Mouse (Mus musculus): ENCODE results near the gene Osbpl2.

Gene Osbpl2

DNA sequence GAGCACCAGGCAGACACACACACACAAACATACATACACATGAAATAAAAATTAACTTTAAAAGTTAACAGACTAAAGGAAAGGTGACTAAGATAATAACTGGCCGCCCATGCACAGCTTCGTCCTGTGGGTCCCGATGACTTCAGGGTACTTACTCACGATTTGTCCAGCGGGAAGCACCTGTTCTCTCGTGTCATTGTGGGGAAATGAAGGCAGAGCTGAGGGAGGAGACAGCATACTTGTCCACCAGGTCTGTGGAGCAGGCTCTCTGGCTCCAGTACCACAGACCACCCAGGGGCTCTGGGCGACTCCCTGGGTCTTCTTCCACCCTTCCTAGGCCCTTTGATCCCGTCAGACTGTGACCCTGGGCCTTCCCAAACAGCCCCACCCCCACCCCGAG is 82.2 kb downstream of the Osbpl2 start:
- no peak for DNase-seq (ENCODE audit: low spot score in 2 of 2)

DNA sequence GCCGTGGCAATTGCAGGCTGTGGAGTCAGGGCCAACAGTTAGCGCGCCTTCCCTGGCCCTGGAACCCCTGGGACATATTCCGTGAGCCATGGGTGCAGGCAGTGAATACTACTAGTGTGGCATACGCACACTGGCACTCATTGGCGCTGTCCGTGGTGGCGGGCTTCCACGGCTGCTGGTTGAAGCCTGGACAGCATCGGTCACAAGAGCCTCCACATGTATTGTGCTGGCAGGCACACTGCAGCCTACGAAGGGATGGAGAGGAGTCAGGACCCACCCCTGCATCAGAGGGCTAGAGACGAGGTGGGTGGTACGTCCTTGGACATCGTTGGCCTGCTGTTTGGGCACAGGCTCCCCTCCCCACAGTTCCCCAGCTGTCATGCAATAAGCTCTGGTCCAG is 83.2 kb downstream of the Osbpl2 start:
- no peak for DNase-seq (ENCODE audit: low spot score in 2 of 2)

DNA sequence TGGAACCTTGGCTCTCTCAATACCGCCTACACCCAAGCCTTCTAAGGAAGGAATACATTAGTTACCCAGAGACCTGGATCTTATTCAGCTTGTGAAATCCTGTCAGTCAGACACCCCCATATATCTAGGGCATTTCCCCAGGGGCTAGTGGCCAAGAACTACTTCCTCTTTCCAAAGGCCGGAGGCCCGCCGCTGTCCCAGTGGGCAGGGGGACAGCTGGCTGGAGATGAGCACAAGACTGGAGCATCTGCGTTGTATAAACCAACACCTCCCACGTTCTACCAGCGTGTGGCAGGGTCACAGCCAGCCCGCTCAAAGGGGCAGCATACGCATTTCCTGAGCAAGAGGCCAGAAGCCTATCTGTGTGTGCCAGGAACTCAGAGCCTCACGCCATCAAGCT is 83.7 kb downstream of the Osbpl2 start:
- DNase-seq (ENCODE audit: low spot score in 2 of 2), result no peak

DNA sequence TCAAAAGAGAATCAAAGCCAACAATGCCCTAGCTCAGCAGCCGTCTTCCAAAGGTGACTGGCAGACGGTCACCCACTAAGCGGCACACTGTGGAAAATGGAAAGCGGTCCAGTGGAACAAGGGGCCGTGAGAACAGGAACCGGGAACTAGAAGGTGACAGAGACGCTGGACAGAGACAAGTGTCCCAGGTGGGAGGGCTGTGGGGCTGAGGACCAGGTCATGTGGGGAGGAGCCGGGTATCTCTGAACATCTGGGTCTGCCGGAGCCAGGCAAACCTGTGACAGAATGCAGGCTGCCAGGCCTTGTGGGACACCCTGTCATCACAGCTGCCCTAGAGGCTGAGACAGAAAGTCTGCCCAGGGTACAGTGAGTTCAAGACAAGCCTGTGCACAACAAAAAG is 85.4 kb downstream of the Osbpl2 start:
- DNase-seq (ENCODE audit: low spot score in 2 of 2), result no peak

DNA sequence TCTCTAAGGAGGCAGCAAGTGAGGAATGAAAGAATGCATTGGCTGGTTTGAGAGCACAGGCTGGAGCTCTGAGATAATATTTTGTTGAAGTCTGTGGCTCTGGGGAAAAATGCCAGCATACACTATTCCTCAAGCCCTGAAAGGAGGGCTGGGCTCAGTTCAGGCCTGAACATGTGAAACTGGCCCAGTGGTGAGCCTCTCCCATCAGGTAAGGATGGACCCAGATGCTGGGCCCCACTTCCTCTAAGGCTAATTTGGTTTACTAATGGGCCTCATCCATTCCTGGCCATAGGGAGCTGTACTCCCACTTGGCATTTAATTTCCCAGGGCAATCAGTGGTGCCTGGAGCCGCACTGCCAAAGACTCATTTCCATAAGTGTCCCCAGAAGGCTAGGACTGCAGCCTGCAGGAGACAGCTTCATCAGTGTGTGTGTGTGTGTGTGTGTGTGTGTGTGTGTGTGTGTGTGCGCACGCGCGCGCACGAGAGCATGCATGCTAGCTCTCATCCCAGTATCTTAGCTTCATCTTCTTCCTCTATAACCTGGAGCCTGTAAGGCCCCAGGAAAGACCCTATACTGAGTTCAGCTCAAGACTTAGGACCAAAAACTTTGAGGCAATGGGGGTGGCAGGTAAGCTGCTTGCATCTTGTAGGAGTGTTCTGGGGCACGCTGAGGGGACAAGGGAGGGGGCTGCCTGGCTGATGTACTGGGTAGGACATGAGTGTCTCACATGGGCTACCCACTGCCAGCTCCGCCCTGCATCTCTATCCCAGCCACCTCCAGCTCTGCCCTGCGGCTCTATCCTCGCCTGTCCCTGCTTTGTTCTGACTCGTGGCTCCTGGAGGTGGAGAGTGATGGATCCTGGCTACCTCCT is 86.2 kb downstream of the Osbpl2 start:
- no peak for DNase-seq (ENCODE audit: low spot score in 2 of 2)

DNA sequence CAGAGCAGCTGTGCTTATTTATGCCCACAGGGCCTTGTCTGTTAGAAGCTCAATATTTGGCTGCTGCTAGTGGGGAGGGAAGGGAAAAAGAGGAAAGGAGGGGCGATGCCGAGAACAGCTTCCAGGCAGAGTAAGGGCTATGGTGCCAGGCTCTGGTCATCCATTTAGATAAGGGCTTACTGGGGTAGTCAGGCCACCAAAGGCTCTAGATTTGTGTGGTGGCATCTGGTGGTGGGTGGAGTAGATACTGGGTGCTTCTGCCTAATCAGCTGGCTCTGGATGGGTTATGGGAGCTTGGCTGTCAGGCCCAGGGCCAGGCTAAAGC is 86.8 kb downstream of the Osbpl2 start:
- no peak for DNase-seq (ENCODE audit: low spot score in 2 of 2)

DNA sequence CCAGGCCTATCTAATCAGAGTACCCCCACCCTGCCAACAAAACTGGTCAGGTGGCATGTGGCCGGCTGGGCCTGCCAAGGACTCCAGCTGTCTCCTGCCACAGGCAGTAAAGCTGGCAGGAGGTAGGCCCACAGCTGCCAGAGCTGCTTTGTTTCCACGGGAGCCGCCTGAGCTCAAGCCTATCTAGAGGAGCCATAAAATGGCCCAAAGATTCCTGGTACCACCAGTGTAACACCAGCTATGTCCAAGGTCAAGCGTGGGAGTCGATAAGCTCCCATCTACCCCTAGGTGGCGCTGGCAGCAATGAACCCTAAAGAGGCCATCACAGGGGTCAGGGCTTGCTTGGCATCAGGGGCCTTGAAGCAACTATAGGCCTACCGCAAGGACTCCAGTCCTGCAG is 88.7 kb downstream of the Osbpl2 start:
- peak in 1 of 2 experiments; percentile 42 for DNase-seq (ENCODE audit: low spot score in 2 of 2)

DNA sequence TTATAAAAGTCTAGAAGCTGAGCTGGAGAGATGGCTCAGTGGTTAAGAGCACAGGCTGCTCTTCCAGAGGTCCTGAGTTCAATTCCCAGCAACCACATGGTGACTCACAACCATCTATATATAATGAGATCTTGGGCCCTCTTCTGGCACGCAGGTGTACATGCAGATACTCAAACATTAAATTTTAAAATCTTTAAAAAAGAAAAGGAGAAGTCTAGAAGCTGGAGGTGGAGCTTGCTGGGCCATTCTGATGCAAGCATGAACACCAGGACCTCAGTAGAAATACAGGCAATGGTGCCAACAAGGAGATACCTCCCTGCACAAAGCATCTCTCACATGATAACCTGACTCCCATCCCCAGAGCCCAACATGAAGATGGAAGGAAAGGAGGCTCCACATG is 89.9 kb downstream of the Osbpl2 start:
- no peak for DNase-seq (ENCODE audit: low spot score in 2 of 2)

DNA sequence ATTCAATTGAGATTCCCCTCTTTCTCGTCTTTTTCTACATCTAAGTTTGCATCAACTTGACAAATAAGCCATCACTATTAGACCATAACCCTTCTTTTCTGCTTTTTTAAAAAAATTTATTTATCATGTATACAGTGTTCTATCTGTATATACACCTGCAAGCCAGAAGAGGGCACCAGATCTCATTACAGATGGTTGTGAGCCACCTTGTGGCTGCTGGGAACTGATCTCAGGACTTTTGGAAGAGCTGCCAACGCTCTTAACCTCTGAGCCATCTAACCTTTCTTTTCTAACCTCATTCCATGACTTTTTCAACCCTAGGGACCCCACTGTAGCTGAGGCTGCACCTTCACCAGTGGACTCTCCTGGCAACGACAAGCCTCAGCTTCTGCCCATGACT is 93.1 kb downstream of the Osbpl2 start:
- DNase-seq (ENCODE audit: low spot score in 2 of 2), result no peak
